Mouse (Mus musculus) liver, postnatal 0 days (tissue): ENCODE results near the gene Mrpl55.
"Not testable (repeated sequence)": the region's sequence is repeated elsewhere in the genome, so short reads cannot be mapped to it uniquely, and the experiment has no call there.

Source experiments
- CTCF ChIP-seq: sonication (generic); IDR thresholded peaks from 2 replicates; pipeline ENCODE4 v1.5.1; 2016; ENCODE audit warnings: antibody characterized with exemption, low read depth
- EP300 ChIP-seq: IDR thresholded peaks from 2 replicates; pipeline ENCODE4 v1.6.1; 2016; ENCODE audit warnings: antibody characterized with exemption, low read depth, mild to moderate bottlenecking

- not testable (repeated sequence) for TF ChIP-seq CTCF, EP300
Measured at GRCm38 (mm10) chr11:59212320-59212719, 10.0 kb downstream of the Mrpl55 start.
